Mouse (Mus musculus): Measurements from ENCODE around the gene Slc22a12. TPM values are rescaled to one million over a fixed set of nuclear protein-coding genes. Genes with fewer than 3 reads are reported as not detected.
A peak's percentile ranks its signal among the peaks of the same experiment; 100 is the strongest.

Gene Slc22a12
- polyA plus RNA-seq, 1 experiment from 2014 or later = not detected

DNA sequence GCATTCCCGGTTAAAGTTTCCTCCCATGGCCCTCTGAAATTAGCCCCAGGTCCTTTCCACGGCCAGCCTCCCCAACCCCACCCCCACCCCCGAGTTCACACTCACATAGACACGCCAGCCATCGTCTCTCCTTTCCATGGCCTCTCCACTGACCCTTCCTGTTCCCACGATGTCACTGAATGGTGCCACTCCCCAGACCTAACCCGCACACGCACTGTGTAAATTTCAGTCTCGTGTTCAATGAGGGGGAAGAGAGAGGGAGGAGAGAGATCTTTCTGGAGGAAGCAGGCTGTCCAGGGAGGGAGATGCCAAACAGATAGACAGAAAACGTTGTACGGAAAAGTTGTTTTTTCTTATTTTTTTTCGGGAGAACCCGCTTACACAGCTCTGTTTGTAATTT lies 12.5 kb downstream of the Slc22a12 start:
- no peak for ATAC-seq (replicated peaks; ENCODE audit: insufficient number of reproducible peaks, insufficient read depth, low FRiP score, low read depth)
- Histone ChIP-seq H3K9me3 (replicated peaks) (no peaks in the 10 kb centered on the region), H3K4me1 (replicated peaks) (peaks cover 23% of the 10 kb centered on the region), H3K36me3 (no peaks in the 10 kb centered on the region), H3K27ac (no peak overlapping the region), H3K9ac (no peak overlapping the region), H3K27me3 (peaks cover 65% of the 10 kb centered on the region), H3K4me2 (peak overlapping the region; percentile 85; the same call in 1 of the 2 replicates), H3K4me3 (no peak overlapping the region)
- 36% methylated on average over 13 of the region's 13 CpGs for WGBS

DNA sequence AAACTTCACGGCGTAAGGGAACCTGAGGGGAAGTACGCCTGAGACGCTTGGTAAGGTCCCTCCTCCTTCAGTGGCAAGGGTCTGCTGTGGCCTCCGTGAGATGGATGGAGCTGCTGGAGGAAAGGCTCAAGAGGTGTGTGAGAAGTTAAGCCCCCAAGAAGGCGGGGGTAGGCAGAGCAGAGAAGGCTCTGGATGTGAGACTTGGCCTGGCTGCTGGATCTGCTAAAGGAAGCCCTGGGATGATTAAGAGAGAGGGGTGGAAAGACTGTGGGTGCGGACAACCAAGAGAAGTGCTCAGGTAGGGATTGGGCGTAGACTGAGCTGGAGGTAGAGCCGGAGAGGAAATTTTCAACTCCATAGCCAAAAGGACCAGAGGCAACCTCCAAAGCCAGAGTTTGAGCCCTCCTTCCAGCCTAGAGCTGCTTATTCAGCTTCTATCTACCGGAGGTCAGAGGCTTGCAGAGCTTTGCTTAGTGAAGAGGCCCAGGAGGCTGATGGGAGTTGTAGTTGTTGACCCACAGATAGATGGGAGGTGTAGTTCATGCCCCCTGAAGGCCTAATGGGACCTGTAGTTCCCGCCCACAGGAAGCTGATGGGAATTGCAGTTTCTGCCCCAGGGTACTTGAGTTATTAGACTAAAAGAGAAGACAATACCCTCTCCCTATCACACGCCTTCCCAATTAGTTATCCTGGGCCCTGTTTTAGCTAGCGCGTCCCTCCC lies 13.4 kb downstream of the Slc22a12 start:
- WGBS = 57% methylated on average over 14 of the region's 14 CpGs
- Histone ChIP-seq H3K27ac (no peak overlapping the region), H3K27me3 (peaks cover 56% of the 10 kb centered on the region), H3K9me3 (replicated peaks) (no peaks in the 10 kb centered on the region), H3K9ac (no peak overlapping the region), H3K4me2 (no peak overlapping the region), H3K4me3 (no peak overlapping the region), H3K36me3 (no peaks in the 10 kb centered on the region), H3K4me1 (replicated peaks) (peaks cover 23% of the 10 kb centered on the region)
- ATAC-seq (replicated peaks; ENCODE audit: insufficient number of reproducible peaks, insufficient read depth, low FRiP score, low read depth) = no peak

DNA sequence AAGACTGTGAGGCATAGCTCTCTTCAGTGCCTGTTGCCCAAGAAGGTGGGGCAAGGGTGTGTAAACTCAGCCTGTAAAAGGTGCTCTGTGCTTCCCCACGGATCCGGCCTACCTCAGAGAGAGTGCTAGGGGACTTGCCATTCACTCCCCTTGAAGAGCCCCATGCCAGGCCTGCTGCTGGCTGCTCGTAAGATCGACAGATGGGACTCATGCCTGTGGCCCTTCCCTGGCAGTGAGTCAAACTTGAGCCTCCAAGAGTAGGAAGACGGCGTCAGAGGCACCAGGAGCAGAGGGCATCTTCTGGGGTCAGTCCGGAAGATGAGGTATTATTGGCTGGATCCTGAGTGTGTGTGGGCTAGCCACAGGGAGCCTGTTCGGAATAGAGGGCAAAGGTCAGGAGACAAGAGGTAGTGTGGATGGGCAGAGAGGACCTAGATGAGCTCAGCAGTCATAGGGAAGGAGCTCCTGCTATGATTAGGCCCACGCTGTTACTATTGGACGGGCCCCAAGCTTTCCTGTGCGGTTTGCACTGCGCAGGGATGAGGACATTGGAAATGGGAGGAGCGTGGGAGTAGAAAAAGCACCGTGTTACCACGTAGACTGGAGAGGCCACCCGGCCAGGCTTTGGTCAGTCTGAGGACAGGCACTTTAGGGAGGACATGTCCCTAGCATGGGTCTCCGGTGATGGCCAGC lies 14.8 kb downstream of the Slc22a12 start:
- H3K4me1 ChIP-seq (replicated peaks) = peaks cover 23% of the 10 kb centered on the region
- H3K4me3 ChIP-seq = no peak overlapping the region
- no peaks in the 10 kb centered on the region for H3K9me3 ChIP-seq (replicated peaks)
- no peak for ATAC-seq (replicated peaks; ENCODE audit: insufficient number of reproducible peaks, insufficient read depth, low FRiP score, low read depth)
- whole genome bisulfite sequencing = 72% methylated on average over 17 of the region's 17 CpGs
- H3K27me3 ChIP-seq = peaks cover 41% of the 10 kb centered on the region
- H3K9ac ChIP-seq = no peak overlapping the region
- H3K27ac ChIP-seq = no peak overlapping the region
- H3K4me2 ChIP-seq = no peak overlapping the region
- H3K36me3 ChIP-seq = no peaks in the 10 kb centered on the region

DNA sequence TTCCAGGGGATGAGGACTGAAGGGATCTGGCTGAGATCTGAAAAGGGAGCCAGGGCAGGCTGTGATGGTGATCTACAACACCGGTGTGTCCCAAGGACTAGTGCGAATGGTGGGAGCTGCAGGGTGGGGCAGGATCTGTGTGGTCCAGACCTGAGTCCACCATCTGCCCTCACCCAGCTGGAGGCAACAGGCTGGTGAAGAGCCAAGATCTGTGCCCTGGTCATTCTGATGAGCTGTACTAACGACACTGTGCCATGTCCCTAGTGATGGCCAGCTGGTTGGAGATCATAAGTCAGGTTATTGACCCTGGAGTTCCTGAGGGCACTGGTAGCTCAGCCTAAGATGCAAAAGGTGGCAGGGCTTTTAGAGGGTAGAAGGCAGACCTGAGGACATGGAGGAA lies 15.4 kb downstream of the Slc22a12 start:
- peaks cover 19% of the 10 kb centered on the region for H3K4me1 ChIP-seq (replicated peaks)
- H3K9me3 ChIP-seq (replicated peaks) = no peaks in the 10 kb centered on the region
- H3K4me2 ChIP-seq = no peak overlapping the region
- no peak overlapping the region for H3K27ac ChIP-seq
- 78% methylated on average over 3 of the region's 3 CpGs for WGBS
- H3K4me3 ChIP-seq = no peak overlapping the region
- H3K9ac ChIP-seq = no peak overlapping the region
- H3K36me3 ChIP-seq = no peaks in the 10 kb centered on the region
- no peak for ATAC-seq (replicated peaks; ENCODE audit: insufficient number of reproducible peaks, insufficient read depth, low FRiP score, low read depth)
- peaks cover 37% of the 10 kb centered on the region for H3K27me3 ChIP-seq

DNA sequence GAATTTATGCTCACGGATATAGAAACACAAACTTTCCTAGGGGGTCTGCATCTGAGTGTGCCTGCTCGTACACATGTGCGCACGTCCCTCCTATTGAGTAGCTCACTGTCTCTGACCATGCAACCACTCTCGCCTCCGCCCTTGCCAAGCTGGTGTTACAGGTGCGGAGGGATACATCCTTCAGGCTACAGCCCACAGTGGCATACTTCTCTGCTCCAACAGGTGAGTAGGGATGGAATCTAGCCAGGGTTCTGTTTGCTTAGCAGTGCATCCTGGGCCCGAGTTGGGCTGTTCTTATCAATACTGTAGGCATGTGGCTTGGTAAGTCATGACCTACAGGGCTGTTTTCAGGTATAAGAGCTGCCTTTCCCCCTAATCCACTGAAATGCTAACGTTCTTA lies 16.8 kb downstream of the Slc22a12 start:
- Histone ChIP-seq H3K4me2 (no peak overlapping the region), H3K9me3 (replicated peaks) (no peaks in the 10 kb centered on the region), H3K27ac (no peak overlapping the region), H3K36me3 (no peaks in the 10 kb centered on the region), H3K4me3 (no peak overlapping the region), H3K27me3 (peaks cover 29% of the 10 kb centered on the region), H3K9ac (no peak overlapping the region), H3K4me1 (replicated peaks) (peaks cover 5% of the 10 kb centered on the region)
- ATAC-seq (replicated peaks; ENCODE audit: insufficient number of reproducible peaks, insufficient read depth, low FRiP score, low read depth) = no peak
- WGBS = 85% methylated on average over 9 of the region's 9 CpGs

DNA sequence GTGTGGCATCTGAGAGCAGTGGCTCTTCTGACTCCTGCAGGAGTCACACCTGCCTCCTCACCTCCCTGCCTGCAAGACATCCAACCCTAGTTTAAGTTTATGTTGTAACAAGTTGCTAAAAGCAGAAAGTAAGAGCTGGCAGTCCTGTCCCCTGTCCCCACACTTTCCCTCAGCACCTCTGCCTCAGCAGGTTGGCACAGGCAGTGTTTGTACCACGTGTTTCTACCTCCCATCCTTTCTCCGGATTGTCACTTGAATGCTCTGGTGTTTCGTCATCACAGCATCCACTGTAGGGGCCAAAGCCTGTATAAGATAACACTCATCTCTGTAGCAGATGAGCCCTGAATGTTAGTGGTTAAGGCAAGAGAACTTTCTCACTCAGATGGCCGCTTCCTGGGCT lies 17.8 kb downstream of the Slc22a12 start:
- H3K27me3 ChIP-seq = peaks cover 24% of the 10 kb centered on the region
- ATAC-seq (replicated peaks; ENCODE audit: insufficient number of reproducible peaks, insufficient read depth, low FRiP score, low read depth) = no peak
- no peaks in the 10 kb centered on the region for H3K9me3 ChIP-seq (replicated peaks)
- no peak overlapping the region for H3K4me3 ChIP-seq
- WGBS = 63% methylated on average over 4 of the region's 4 CpGs
- H3K36me3 ChIP-seq = no peaks in the 10 kb centered on the region
- H3K27ac ChIP-seq = no peak overlapping the region
- no peaks in the 10 kb centered on the region for H3K4me1 ChIP-seq (replicated peaks)
- no peak overlapping the region for H3K4me2 ChIP-seq
- no peak overlapping the region for H3K9ac ChIP-seq

DNA sequence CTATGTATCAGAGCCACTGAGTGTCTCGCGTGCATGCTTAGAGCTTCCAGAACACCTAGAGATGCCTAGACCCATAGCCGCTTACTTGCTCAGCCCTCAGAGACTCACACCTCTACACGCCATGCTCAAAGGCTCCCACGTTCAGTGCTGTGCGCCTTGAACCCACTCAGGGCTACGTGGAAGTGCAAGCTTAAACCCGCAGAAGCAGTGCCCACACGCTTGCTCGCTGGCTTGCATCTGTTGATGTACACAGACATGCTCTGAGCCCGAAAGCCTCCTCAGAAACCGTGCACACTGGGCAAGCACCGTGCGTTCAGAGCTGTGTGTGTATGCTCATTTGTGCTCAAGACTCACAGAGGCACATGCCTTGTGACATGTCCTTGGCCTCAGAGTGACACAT lies 20.5 kb downstream of the Slc22a12 start:
- H3K36me3 ChIP-seq = no peaks in the 10 kb centered on the region
- no peaks in the 10 kb centered on the region for H3K4me1 ChIP-seq (replicated peaks)
- WGBS = 82% methylated on average over 14 of the region's 14 CpGs
- H3K4me2 ChIP-seq = no peak overlapping the region
- no peak overlapping the region for H3K27ac ChIP-seq
- no peak for ATAC-seq (replicated peaks; ENCODE audit: insufficient number of reproducible peaks, insufficient read depth, low FRiP score, low read depth)
- no peaks in the 10 kb centered on the region for H3K9me3 ChIP-seq (replicated peaks)
- H3K4me3 ChIP-seq = no peak overlapping the region
- peaks cover 5% of the 10 kb centered on the region for H3K27me3 ChIP-seq
- no peak overlapping the region for H3K9ac ChIP-seq

DNA sequence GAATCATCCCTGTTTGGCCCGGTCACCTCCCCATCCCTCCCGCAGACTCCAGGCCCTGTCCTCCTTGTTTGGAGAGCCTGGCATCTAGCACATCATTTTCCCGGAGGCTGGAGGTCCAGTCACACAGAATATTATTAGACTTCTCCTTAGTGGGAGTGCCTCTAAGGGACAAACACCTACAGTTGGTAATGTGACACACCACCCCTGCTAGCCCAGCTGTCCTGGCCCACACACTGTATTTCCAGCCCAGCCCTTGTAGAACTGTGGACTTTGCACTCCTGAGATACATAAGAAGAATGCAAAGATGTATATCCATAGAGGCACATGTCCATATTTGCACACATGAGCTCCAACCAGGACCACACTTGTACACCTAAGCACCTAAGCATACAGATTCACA lies 21.2 kb downstream of the Slc22a12 start:
- no peak for ATAC-seq (replicated peaks; ENCODE audit: insufficient number of reproducible peaks, insufficient read depth, low FRiP score, low read depth)
- WGBS = 68% methylated on average over 3 of the region's 3 CpGs
- Histone ChIP-seq H3K4me3 (no peak overlapping the region), H3K4me1 (replicated peaks) (no peaks in the 10 kb centered on the region), H3K4me2 (no peak overlapping the region), H3K9me3 (replicated peaks) (no peaks in the 10 kb centered on the region), H3K36me3 (no peaks in the 10 kb centered on the region), H3K27ac (no peak overlapping the region), H3K9ac (no peak overlapping the region), H3K27me3 (peaks cover 5% of the 10 kb centered on the region)

DNA sequence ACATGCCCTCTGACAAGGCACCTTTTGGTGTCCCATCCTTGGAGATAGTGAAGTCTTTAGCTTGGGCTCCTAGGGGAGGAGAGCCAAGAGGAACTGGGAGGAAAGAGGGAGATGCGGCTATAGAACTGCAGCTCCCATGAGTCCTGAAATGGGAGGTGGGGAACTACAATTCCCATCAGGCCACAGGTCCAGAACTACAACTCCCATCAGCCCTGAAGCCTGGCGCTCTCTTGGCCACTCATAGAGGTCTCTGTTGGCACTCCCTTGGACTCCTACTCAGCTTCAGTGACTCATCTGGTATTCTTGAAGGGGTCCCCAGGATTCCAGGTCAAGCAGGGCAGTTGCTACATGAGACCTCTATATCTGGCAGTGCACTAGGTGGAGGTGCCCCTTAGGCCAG lies 23.3 kb downstream of the Slc22a12 start:
- Histone ChIP-seq H3K9ac (no peak overlapping the region), H3K4me1 (replicated peaks) (no peaks in the 10 kb centered on the region), H3K27ac (no peak overlapping the region)

DNA sequence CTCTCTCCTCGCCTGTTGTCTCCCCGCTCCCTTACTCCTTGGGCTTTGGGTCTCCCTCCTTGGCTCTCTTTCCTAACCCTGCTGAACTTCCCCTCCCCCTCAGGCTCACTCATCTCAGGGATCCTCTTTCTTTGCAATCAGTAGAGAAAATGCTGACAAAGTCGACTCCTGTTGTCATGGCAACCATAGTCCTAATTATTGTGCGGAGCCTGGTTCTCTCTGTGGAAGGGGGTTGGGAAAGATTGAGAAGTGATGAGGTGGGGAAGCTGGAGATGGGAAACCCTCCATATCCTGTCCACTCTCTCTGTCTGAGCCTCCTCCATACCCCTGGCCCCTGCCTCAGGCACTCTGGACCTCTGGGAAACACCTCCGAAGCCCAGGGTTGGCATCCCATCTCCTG lies 24.2 kb downstream of the Slc22a12 start:
- H3K4me1 ChIP-seq (replicated peaks) = no peaks in the 10 kb centered on the region
- peaks cover 22% of the 10 kb centered on the region for H3K27me3 ChIP-seq

More for the DNA sequence above, 23.3 kb downstream of the Slc22a12 start:
- peaks cover 14% of the 10 kb centered on the region for H3K27me3 ChIP-seq
- ATAC-seq (replicated peaks; ENCODE audit: insufficient number of reproducible peaks, insufficient read depth, low FRiP score, low read depth) = no peak
- no peak overlapping the region for H3K4me3 ChIP-seq
- no peaks in the 10 kb centered on the region for H3K9me3 ChIP-seq (replicated peaks)
- no peak overlapping the region for H3K4me2 ChIP-seq
- no peaks in the 10 kb centered on the region for H3K36me3 ChIP-seq
- WGBS = 46% methylated on average over 2 of the region's 2 CpGs

DNA sequence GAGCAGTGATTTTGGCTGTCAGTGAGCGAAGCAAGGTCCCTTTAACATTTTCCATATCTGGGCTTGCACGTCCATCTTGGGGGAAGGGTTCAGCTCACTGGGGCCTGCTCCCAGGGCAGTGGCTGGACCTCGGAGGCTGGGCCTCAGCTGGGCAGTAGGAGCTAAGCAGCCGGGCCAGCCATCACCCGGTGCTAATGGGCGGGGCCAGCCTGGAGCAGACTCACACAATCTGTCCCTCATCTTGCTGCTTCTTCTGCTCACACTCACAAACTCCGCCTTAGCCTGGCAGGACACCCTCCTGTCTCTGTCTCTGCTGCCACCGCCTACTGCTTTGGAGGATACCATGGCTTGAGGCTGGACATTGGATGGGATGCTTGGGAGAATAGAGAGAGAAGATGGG lies 26.7 kb downstream of the Slc22a12 start:
- no peaks in the 10 kb centered on the region for H3K4me1 ChIP-seq (replicated peaks)
- WGBS = 58% methylated on average over 8 of the region's 8 CpGs
- H3K27me3 ChIP-seq = peaks cover 42% of the 10 kb centered on the region
- no peak overlapping the region for H3K4me2 ChIP-seq
- no peaks in the 10 kb centered on the region for H3K9me3 ChIP-seq (replicated peaks)
- no peak overlapping the region for H3K4me3 ChIP-seq
- no peak for ATAC-seq (replicated peaks; ENCODE audit: insufficient number of reproducible peaks, insufficient read depth, low FRiP score, low read depth)
- no peaks in the 10 kb centered on the region for H3K36me3 ChIP-seq
- H3K9ac ChIP-seq = no peak overlapping the region
- no peak overlapping the region for H3K27ac ChIP-seq

More for the DNA sequence above, 24.2 kb downstream of the Slc22a12 start:
- H3K9me3 ChIP-seq (replicated peaks) = no peaks in the 10 kb centered on the region
- WGBS = 53% methylated on average over 5 of the region's 5 CpGs
- H3K36me3 ChIP-seq = no peaks in the 10 kb centered on the region
- H3K4me3 ChIP-seq = no peak overlapping the region
- H3K4me2 ChIP-seq = no peak overlapping the region
- H3K9ac ChIP-seq = no peak overlapping the region
- no peak overlapping the region for H3K27ac ChIP-seq
- ATAC-seq (replicated peaks; ENCODE audit: insufficient number of reproducible peaks, insufficient read depth, low FRiP score, low read depth) = no peak

DNA sequence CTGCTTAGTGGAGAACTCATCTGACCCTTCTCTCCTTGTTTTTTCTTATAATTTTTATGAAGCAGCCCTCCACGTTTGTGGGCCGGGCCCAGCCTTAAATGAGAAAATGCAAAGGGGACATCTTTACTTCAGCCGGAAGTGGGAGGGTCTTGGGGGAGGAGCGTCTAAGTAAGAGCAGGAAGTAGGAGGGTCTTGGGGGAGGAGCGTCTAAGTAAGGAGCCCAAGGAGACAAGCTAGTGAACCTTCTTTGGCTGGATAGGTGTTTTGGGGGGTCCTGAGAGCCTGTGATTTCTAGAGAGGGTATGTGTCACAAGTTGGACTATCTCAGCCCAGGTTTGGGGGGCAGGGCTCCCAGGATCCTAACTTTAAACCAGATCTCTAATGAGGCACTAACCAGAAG lies 27.4 kb downstream of the Slc22a12 start:
- no peaks in the 10 kb centered on the region for H3K4me1 ChIP-seq (replicated peaks)
- no peak overlapping the region for H3K9ac ChIP-seq
- no peaks in the 10 kb centered on the region for H3K9me3 ChIP-seq (replicated peaks)
- H3K4me3 ChIP-seq = no peak overlapping the region
- H3K27ac ChIP-seq = no peak overlapping the region
- no peak for ATAC-seq (replicated peaks; ENCODE audit: insufficient number of reproducible peaks, insufficient read depth, low FRiP score, low read depth)
- 61% methylated on average over 5 of the region's 5 CpGs for WGBS
- H3K4me2 ChIP-seq = no peak overlapping the region
- H3K36me3 ChIP-seq = no peaks in the 10 kb centered on the region
- H3K27me3 ChIP-seq = peaks cover 48% of the 10 kb centered on the region
